Mouse (Mus musculus): ENCODE results near the gene Fpgs. TPM values are rescaled to one million over a fixed set of nuclear protein-coding genes. Genes with fewer than 3 reads are reported as not detected.

Fpgs gene
- polyA plus RNA-seq, 1 experiment from 2014 or later: 14.5 TPM

DNA sequence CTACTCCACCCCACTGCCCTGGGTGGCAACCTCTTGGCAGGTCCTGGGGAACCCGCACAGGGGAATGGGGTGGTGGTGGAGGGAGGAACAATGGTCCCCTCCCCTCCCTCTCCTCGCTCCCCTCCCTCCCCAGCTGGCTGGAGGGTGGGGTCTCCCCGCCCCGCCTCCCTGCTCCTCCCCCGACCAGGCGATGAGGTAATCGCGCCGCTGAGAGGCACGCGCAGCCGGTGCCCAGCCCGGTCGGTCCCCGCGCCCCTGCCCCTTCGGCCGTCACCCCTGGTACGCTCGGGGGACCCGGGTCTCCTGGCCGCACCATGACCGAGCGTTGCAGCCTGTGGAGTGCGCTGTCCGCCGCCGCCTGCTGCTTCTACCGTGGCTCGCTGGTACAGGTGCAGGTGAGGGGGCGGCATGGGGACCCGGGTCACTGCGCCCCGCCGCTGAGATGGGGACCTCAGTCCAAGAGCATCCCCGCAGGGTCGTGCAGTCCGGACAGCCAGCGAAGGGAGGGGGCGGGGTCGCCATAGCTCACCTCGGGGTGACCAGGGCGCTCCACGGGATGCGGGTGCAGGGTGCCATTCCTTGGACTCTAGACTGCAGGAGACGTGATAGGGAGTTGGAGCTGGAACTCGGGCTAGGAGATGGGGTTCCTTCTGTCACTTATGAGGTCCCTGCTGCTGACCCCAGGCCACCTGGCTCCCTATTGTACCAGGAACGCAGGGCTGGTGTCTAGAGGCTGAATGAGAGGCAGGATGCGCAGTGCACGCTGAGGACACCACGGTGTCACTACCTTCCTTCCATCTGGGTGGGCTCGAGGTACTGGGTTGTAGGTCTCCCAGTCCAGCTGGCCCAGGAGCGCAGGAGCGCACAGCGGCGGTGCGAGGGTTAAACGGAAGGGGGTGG is 37.6 kb upstream of the Fpgs start:
- Histone ChIP-seq H3K4me2 (peak overlapping the region; percentile 78), H3K9ac (ENCODE audit: low read depth, low read length) (peak overlapping the region; percentile 58; the same call in 1 of the 2 replicates), H3K4me3 (ENCODE audit: low read depth, low read length) (peak overlapping the region; percentile 52), H3K36me3 (ENCODE audit: control insufficient read depth, insufficient read depth, low read length) (peaks cover 4% of the 10 kb centered on the region), H3K27me3 (ENCODE audit: control insufficient read depth, insufficient read depth, low read length) (peaks cover 31% of the 10 kb centered on the region), H3K9me3 (replicated peaks; ENCODE audit: control insufficient read depth, low read length) (no peaks in the 10 kb centered on the region), H3K4me1 (ENCODE audit: control insufficient read depth, insufficient read depth, low read length) (peaks cover 16% of the 10 kb centered on the region), H3K27ac (ENCODE audit: low read depth, low read length) (no peak overlapping the region)
- peak; percentile 36; the same call in 1 of the 2 replicates for ATAC-seq (replicated peaks; ENCODE audit: insufficient number of reproducible peaks, low FRiP score, low TSS enrichment)
- 7% methylated on average over 44 of the region's 58 CpGs for WGBS (ENCODE audit: insufficient replicate concordance)

DNA sequence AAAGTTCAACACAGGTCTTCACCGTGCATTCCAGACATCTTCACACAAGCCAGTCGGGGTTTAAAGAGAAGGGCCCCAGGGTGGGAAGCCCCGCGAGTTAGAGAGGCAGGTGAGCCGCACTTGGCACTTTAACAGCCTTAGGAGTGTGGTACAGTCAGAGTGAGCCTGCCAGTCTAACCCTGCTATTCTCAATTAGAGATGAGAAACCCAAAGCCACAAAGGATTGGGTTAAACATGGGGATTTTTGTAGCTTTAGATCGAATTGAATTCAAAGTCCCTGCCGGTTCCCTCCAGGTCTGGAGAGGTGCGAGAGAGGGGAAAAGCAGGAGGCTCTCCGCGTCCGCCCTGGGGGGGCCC is 36.9 kb upstream of the Fpgs start, which contains the start of gene 6330409D20Rik:
Gene 6330409D20Rik (minus strand): TSS at position 101 of the 357 bp plus-strand sequence.
- ATAC-seq (replicated peaks; ENCODE audit: insufficient number of reproducible peaks, low FRiP score, low TSS enrichment): no peak
- H3K4me2 ChIP-seq: peak within 1 kb of the TSS; percentile 78
- no peaks in the 10 kb centered on the region for H3K9me3 ChIP-seq (replicated peaks; ENCODE audit: control insufficient read depth, low read length)
- WGBS (ENCODE audit: insufficient replicate concordance): 9% methylated on average over 11 of the region's 11 CpGs
- H3K9ac ChIP-seq (ENCODE audit: low read depth, low read length): peak within 1 kb of the TSS; percentile 58; the same call in 1 of the 2 replicates
- H3K36me3 ChIP-seq (ENCODE audit: control insufficient read depth, insufficient read depth, low read length): peaks cover under 1% of the 10 kb centered on the region
- peak within 1 kb of the TSS; percentile 52 for H3K4me3 ChIP-seq (ENCODE audit: low read depth, low read length)
- peaks cover 31% of the 10 kb centered on the region for H3K27me3 ChIP-seq (ENCODE audit: control insufficient read depth, insufficient read depth, low read length)
- peaks cover 16% of the 10 kb centered on the region for H3K4me1 ChIP-seq (ENCODE audit: control insufficient read depth, insufficient read depth, low read length)
- H3K27ac ChIP-seq (ENCODE audit: low read depth, low read length): no peak within 1 kb of the TSS

DNA sequence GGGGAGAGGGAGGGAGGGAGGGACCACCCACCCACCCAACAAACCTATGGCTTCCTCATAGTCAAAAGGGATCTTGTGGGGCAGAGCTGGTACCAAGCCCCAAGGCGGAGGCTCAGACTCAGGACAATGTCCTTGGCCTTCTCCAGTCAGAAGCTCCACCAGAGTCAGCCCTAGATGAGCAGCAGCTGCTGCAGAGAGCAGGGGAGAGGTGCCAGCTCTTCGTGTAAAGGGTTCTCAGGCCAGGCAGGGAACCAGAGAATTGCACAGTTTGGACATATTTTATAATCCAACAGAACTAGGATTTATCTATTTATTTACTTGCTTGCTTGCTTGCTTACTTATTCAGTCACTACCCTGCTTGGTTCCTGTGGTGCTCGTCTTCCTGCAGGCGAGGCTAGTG is 35.4 kb upstream of the Fpgs start:
- WGBS (ENCODE audit: insufficient replicate concordance): 69% methylated on average over 4 of the region's 4 CpGs
- Histone ChIP-seq H3K27me3 (ENCODE audit: control insufficient read depth, insufficient read depth, low read length) (peaks cover 27% of the 10 kb centered on the region), H3K4me2 (no peak overlapping the region), H3K4me3 (ENCODE audit: low read depth, low read length) (no peak overlapping the region), H3K36me3 (ENCODE audit: control insufficient read depth, insufficient read depth, low read length) (no peaks in the 10 kb centered on the region), H3K4me1 (ENCODE audit: control insufficient read depth, insufficient read depth, low read length) (peaks cover 24% of the 10 kb centered on the region), H3K27ac (ENCODE audit: low read depth, low read length) (no peak overlapping the region), H3K9me3 (replicated peaks; ENCODE audit: control insufficient read depth, low read length) (no peaks in the 10 kb centered on the region), H3K9ac (ENCODE audit: low read depth, low read length) (no peak overlapping the region)
- ATAC-seq (replicated peaks; ENCODE audit: insufficient number of reproducible peaks, low FRiP score, low TSS enrichment): no peak

DNA sequence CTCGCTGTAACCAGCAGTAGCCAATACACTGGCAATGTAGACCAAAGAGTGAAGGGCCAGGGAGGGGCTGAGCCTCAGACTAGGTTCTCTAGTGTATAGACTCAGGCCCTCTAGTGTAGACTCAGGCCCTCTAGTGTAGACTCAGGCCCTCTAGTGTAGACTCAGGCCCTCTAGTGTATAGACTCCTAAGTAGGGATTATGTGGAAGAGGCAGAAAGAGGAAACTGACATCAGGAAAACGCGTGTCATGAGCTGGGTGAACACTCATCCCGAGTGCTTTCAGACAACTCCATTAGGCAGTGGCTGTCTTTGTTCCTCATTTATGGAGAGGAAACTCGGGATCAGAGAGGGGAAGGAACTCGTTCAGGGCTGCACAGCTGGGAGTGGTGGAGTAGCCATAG is 33.1 kb upstream of the Fpgs start:
- no peak overlapping the region for H3K4me2 ChIP-seq
- peaks cover 28% of the 10 kb centered on the region for H3K4me1 ChIP-seq (ENCODE audit: control insufficient read depth, insufficient read depth, low read length)
- no peak overlapping the region for H3K27ac ChIP-seq (ENCODE audit: low read depth, low read length)
- H3K36me3 ChIP-seq (ENCODE audit: control insufficient read depth, insufficient read depth, low read length): no peaks in the 10 kb centered on the region
- no peak overlapping the region for H3K4me3 ChIP-seq (ENCODE audit: low read depth, low read length)
- WGBS (ENCODE audit: insufficient replicate concordance): 47% methylated on average over 6 of the region's 6 CpGs
- H3K9ac ChIP-seq (ENCODE audit: low read depth, low read length): no peak overlapping the region
- no peak for ATAC-seq (replicated peaks; ENCODE audit: insufficient number of reproducible peaks, low FRiP score, low TSS enrichment)
- H3K27me3 ChIP-seq (ENCODE audit: control insufficient read depth, insufficient read depth, low read length): peaks cover 13% of the 10 kb centered on the region
- no peaks in the 10 kb centered on the region for H3K9me3 ChIP-seq (replicated peaks; ENCODE audit: control insufficient read depth, low read length)

DNA sequence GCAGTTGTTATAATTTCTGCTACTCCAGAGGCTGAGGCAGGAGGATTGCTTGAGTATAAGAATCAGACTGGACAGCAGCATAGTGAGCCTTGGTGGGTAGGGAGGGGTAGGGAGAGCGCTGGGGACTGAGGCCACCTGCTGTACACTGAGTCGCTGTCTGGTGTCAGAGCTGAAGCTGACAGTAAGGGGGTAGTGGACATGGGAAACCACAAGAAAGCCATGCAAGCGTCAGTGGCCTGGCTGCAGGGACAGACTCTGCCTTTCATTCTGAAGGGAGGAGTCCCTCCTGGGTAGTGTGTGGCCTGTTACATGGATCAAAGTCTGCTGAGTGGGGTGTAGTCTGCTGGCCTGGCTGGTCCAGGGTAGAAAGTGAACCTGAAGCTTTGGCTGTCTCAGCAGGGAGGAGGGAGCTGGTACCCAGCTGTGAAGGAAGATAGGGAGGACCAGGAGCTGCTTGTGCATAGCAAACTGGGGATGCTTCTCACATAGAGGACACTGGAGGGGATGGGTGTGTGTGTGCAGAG is 32.4 kb upstream of the Fpgs start:
- no peak overlapping the region for H3K4me2 ChIP-seq
- no peak overlapping the region for H3K27ac ChIP-seq (ENCODE audit: low read depth, low read length)
- H3K9me3 ChIP-seq (replicated peaks; ENCODE audit: control insufficient read depth, low read length): no peaks in the 10 kb centered on the region
- WGBS (ENCODE audit: insufficient replicate concordance): 36% methylated on average over 3 of the region's 3 CpGs
- peaks cover 22% of the 10 kb centered on the region for H3K4me1 ChIP-seq (ENCODE audit: control insufficient read depth, insufficient read depth, low read length)
- no peak for ATAC-seq (replicated peaks; ENCODE audit: insufficient number of reproducible peaks, low FRiP score, low TSS enrichment)
- H3K27me3 ChIP-seq (ENCODE audit: control insufficient read depth, insufficient read depth, low read length): peaks cover 7% of the 10 kb centered on the region
- H3K4me3 ChIP-seq (ENCODE audit: low read depth, low read length): no peak overlapping the region
- no peaks in the 10 kb centered on the region for H3K36me3 ChIP-seq (ENCODE audit: control insufficient read depth, insufficient read depth, low read length)
- no peak overlapping the region for H3K9ac ChIP-seq (ENCODE audit: low read depth, low read length)

DNA sequence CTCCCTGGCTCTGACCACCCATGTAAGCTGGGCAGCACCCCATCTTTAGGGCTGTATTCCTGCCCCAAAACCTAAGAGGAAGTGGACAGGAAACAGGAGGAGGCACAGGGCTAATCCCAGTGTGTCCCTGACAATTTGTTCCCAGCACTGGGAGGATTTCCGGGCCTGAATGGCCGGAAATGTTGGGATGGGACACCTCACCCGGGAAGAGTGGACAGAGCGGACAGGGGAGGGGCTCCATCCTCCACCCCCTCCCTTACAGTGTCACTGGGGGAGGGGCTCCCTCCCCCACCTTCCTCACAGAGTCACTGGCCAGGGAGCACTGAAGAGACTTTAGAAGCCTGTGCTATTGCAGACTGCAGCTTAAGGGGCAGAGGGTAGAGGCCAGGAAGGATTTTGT is 31.0 kb upstream of the Fpgs start:
- 37% methylated on average over 4 of the region's 4 CpGs for WGBS (ENCODE audit: insufficient replicate concordance)
- Histone ChIP-seq H3K27ac (ENCODE audit: low read depth, low read length) (peak overlapping the region; percentile 72), H3K4me3 (ENCODE audit: low read depth, low read length) (no peak overlapping the region)

DNA sequence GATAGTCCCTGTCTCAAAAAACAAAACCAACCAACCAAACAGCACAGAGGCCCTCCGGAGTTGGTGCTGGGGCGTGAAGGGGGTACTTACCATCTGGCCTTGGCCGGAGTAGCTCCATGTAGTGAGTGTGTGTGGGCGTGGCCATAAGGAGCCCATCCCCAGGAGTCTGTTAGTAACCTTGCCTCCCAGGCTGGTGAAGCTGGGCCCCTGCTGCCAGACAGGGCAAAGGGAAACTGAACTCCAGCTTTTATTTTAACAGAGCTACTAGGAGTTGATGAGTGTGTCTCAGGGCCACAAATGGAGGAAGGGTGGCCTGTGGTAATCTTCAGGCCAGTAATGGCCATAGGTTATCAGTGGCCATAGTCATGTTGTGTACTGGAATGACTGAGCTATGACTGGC is 30.5 kb upstream of the Fpgs start:
- no peaks in the 10 kb centered on the region for H3K36me3 ChIP-seq (ENCODE audit: control insufficient read depth, insufficient read depth, low read length)
- H3K4me1 ChIP-seq (ENCODE audit: control insufficient read depth, insufficient read depth, low read length): peaks cover 24% of the 10 kb centered on the region
- H3K9me3 ChIP-seq (replicated peaks; ENCODE audit: control insufficient read depth, low read length): no peaks in the 10 kb centered on the region
- peak overlapping the region; percentile 72 for H3K27ac ChIP-seq (ENCODE audit: low read depth, low read length)
- no peak for ATAC-seq (replicated peaks; ENCODE audit: insufficient number of reproducible peaks, low FRiP score, low TSS enrichment)
- WGBS (ENCODE audit: insufficient replicate concordance): 30% methylated on average over 4 of the region's 4 CpGs
- H3K27me3 ChIP-seq (ENCODE audit: control insufficient read depth, insufficient read depth, low read length): no peaks in the 10 kb centered on the region
- H3K9ac ChIP-seq (ENCODE audit: low read depth, low read length): 0 out of 2 replicates have a peak overlapping the region, but pooled peaks have one; percentile 7
- no peak overlapping the region for H3K4me3 ChIP-seq (ENCODE audit: low read depth, low read length)
- H3K4me2 ChIP-seq: peak overlapping the region; percentile 6; the same call in 1 of the 2 replicates

More for the DNA sequence above, 31.0 kb upstream of the Fpgs start:
- Histone ChIP-seq H3K4me1 (ENCODE audit: control insufficient read depth, insufficient read depth, low read length) (peaks cover 24% of the 10 kb centered on the region), H3K4me2 (peak overlapping the region; percentile 6), H3K9ac (ENCODE audit: low read depth, low read length) (no peak overlapping the region), H3K36me3 (ENCODE audit: control insufficient read depth, insufficient read depth, low read length) (no peaks in the 10 kb centered on the region), H3K27me3 (ENCODE audit: control insufficient read depth, insufficient read depth, low read length) (no peaks in the 10 kb centered on the region), H3K9me3 (replicated peaks; ENCODE audit: control insufficient read depth, low read length) (no peaks in the 10 kb centered on the region)
- peak; percentile 49; the same call in 1 of the 2 replicates for ATAC-seq (replicated peaks; ENCODE audit: insufficient number of reproducible peaks, low FRiP score, low TSS enrichment)

DNA sequence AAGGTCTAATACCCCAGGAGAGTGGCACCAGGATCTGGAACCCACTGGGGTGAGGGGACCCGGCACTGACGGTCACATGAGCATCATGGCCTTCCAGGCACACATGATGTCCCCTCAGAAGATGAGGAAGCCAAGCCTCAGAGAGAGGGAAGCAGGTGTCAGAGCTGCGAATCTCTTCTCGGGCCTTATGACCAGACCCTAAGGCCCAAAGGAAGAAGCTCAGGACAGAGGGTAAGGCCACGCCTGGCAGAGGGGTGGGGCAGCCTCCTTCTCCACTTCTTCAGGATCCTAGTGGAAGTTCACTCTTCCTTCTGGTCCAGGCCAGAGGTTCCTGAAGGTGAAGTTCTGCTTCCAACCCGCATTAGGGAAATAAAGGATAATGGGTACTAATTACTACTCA is 28.8 kb upstream of the Fpgs start:
- no peak for ATAC-seq (replicated peaks; ENCODE audit: insufficient number of reproducible peaks, low FRiP score, low TSS enrichment)
- H3K4me3 ChIP-seq (ENCODE audit: low read depth, low read length): no peak overlapping the region
- WGBS (ENCODE audit: insufficient replicate concordance): 75% methylated on average over 6 of the region's 6 CpGs
- H3K4me1 ChIP-seq (ENCODE audit: control insufficient read depth, insufficient read depth, low read length): peaks cover 22% of the 10 kb centered on the region
- no peaks in the 10 kb centered on the region for H3K27me3 ChIP-seq (ENCODE audit: control insufficient read depth, insufficient read depth, low read length)
- H3K36me3 ChIP-seq (ENCODE audit: control insufficient read depth, insufficient read depth, low read length): no peaks in the 10 kb centered on the region
- H3K27ac ChIP-seq (ENCODE audit: low read depth, low read length): no peak overlapping the region
- H3K9me3 ChIP-seq (replicated peaks; ENCODE audit: control insufficient read depth, low read length): no peaks in the 10 kb centered on the region
- no peak overlapping the region for H3K4me2 ChIP-seq
- no peak overlapping the region for H3K9ac ChIP-seq (ENCODE audit: low read depth, low read length)
